Mouse (Mus musculus) heart, embryonic 11.5 days (tissue): ENCODE results near the gene Dlg1. TPM values are rescaled to one million over a fixed set of nuclear protein-coding genes. Genes with fewer than 3 reads are reported as not detected.

Experiments
- ATAC-seq: fragments of 200-750 bp; cut with Nextera tagmentation; replicated peaks from 2 replicates; pipeline ENCODE4 v1.8.0; 2017; ENCODE audit warnings: moderate library complexity; ENCODE audit not compliant: insufficient number of reproducible peaks, low FRiP score, low TSS enrichment
- H3K27ac ChIP-seq: fragments of 300-500 bp; sonication (generic); 2 replicates; pipeline ENCODE4 v1.5.1; 2014; ENCODE audit warnings: mild to moderate bottlenecking, low read depth, low read length
- H3K27me3 ChIP-seq: fragments of 300-500 bp; sonication (generic); 2 replicates; pipeline ENCODE4 v1.6.1; 2014; ENCODE audit warnings: mild to moderate bottlenecking, low read length, mixed read lengths; ENCODE audit not compliant: control insufficient read depth, insufficient read depth
- H3K36me3 ChIP-seq: fragments of 300-500 bp; sonication (generic); 2 replicates; pipeline ENCODE4 v1.6.1; 2014; ENCODE audit warnings: mild to moderate bottlenecking, low read length, moderate library complexity, mixed read lengths; ENCODE audit not compliant: control insufficient read depth, insufficient read depth
- H3K4me1 ChIP-seq: fragments of 300-500 bp; sonication (generic); 2 replicates; pipeline ENCODE4 v1.6.1; 2014; ENCODE audit warnings: low read length; ENCODE audit not compliant: control insufficient read depth, insufficient read depth
- H3K4me2 ChIP-seq: fragments of 300-500 bp; sonication (generic); 2 replicates; pipeline ENCODE4 v1.6.1; 2014; ENCODE audit warnings: mild to moderate bottlenecking, moderate library complexity
- H3K4me3 ChIP-seq: fragments of 300-500 bp; sonication (generic); 2 replicates; pipeline ENCODE4 v1.5.1; 2014; ENCODE audit warnings: low read depth, low read length
- H3K9ac ChIP-seq: fragments of 300-500 bp; sonication (generic); 2 replicates; pipeline ENCODE4 v1.6.1; 2014; ENCODE audit warnings: mild to moderate bottlenecking, low read depth, low read length, moderate library complexity
- H3K9me3 ChIP-seq: fragments of 300-500 bp; sonication (generic); replicated peaks from 2 replicates; pipeline ENCODE4 v1.6.1; 2016; ENCODE audit warnings: low read length; ENCODE audit not compliant: control insufficient read depth
- WGBS: fragments of 180-500 bp; shearing (Covaris S2); extraction: QIAGEN DNeasy Blood & Tissue Kit; methylation state at CpG from one replicate; pipeline ENCODE4 v1.1.7; 2014; ENCODE audit not compliant: insufficient replicate concordance; 5-methylcytosine and 5-hydroxymethylcytosine counted together
- polyA plus RNA-seq: library from polyadenylated mRNA; unstranded; fragments of >200 nt; fragmentation: Nextera tagmentation; extraction: Ambion mirVana; gene quantifications from 2 replicates; pipeline ENCODE4 v1.2.1, GENCODE M21; 2014

The Dlg1 gene
- polyA plus RNA-seq, 1 experiment from 2014 or later: 25.4 TPM

GRCm38 (mm10) chr16:31863920-31864319, 200.7 kb downstream of the Dlg1 start:
- H3K4me3 ChIP-seq: no peak overlapping the region
- H3K27ac ChIP-seq: no peak overlapping the region
- H3K9me3 ChIP-seq: no peaks in the 10 kb centered on the region
- H3K4me1 ChIP-seq: 0 out of 2 replicates have a peak, but pooled peaks cover 5% of the 10 kb centered on the region
- ATAC-seq: no peak
- H3K36me3 ChIP-seq: peaks cover 11% of the 10 kb centered on the region
- no peak overlapping the region for H3K9ac ChIP-seq
- H3K27me3 ChIP-seq: no peaks in the 10 kb centered on the region
- H3K4me2 ChIP-seq: no peak overlapping the region
- WGBS: 91% methylated on average over 5 of the region's 5 CpGs

GRCm38 (mm10) chr16:31865242-31865641, 202.0 kb downstream of the Dlg1 start:
- ATAC-seq: no peak
- 0 out of 2 replicates have a peak, but pooled peaks cover 5% of the 10 kb centered on the region for H3K4me1 ChIP-seq
- H3K4me3 ChIP-seq: no peak overlapping the region
- H3K27me3 ChIP-seq: no peaks in the 10 kb centered on the region
- H3K9ac ChIP-seq: no peak overlapping the region
- 90% methylated on average over 3 of the region's 3 CpGs for WGBS
- H3K27ac ChIP-seq: no peak overlapping the region
- H3K36me3 ChIP-seq: peaks cover 6% of the 10 kb centered on the region
- no peak overlapping the region for H3K4me2 ChIP-seq
- no peaks in the 10 kb centered on the region for H3K9me3 ChIP-seq

- ATAC-seq: no peak
- Histone ChIP-seq H3K4me3 (no peak overlapping the region), H3K9me3 (no peaks in the 10 kb centered on the region), H3K27me3 (no peaks in the 10 kb centered on the region), H3K4me2 (no peak overlapping the region), H3K27ac (no peak overlapping the region), H3K36me3 (no peaks in the 10 kb centered on the region), H3K9ac (no peak overlapping the region), H3K4me1 (0 out of 2 replicates have a peak, but pooled peaks cover 5% of the 10 kb centered on the region)
- WGBS: 88% methylated on average over 3 of the region's 3 CpGs
Measured at GRCm38 (mm10) chr16:31866911-31867310, 203.7 kb downstream of the Dlg1 start.

DNA sequence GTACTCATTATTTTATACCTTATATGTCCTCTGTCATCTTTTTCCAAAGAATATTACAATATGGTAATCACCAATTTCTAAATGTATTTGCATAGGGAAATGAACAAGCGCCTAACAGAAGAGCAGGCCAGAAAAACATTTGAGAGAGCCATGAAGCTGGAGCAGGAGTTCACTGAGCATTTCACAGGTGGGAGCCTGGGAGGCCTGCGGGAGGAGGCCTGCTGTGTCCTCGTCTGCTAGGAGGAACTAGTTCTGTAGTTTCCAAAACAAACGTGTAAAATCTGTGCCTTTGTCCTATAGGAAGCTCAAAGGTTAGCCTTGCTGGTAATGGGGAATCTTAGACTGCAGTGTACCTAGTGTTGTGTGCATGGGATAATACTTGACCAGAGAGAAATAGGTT, 204.5 kb downstream of the Dlg1 start:
- H3K9me3 ChIP-seq: no peaks in the 10 kb centered on the region
- 0 out of 2 replicates have a peak, but pooled peaks cover 5% of the 10 kb centered on the region for H3K4me1 ChIP-seq
- no peak overlapping the region for H3K4me3 ChIP-seq
- WGBS: 75% methylated on average over 4 of the region's 4 CpGs
- no peaks in the 10 kb centered on the region for H3K36me3 ChIP-seq
- H3K9ac ChIP-seq: no peak overlapping the region
- no peak for ATAC-seq
- H3K4me2 ChIP-seq: no peak overlapping the region
- H3K27ac ChIP-seq: peak overlapping the region; percentile 41
- no peaks in the 10 kb centered on the region for H3K27me3 ChIP-seq

DNA sequence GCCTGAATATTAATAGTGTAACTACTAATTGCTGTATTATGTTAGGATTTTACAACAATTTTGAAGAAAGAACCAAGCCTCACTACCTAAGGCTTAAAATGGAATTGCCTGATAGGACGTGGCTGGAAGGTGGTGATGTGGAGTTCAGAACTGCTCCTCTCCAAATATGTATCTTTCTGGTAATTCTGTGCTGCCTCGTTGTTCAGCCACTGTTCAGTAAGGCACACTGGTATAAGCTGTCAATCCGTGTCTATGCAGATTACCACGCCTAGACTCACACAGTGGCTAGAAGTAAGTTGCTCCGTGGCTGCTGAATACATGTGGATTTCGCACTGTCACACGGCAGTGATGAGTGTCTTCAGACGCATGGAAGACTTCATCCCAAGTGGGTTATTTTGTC, 210.5 kb downstream of the Dlg1 start:
- Histone ChIP-seq H3K27me3 (no peaks in the 10 kb centered on the region), H3K27ac (no peak overlapping the region), H3K9me3 (no peaks in the 10 kb centered on the region), H3K9ac (no peak overlapping the region), H3K4me3 (no peak overlapping the region), H3K4me1 (peaks cover 8% of the 10 kb centered on the region; the same call in 1 of the 2 replicates), H3K36me3 (no peaks in the 10 kb centered on the region), H3K4me2 (no peak overlapping the region)
- 91% methylated on average over 8 of the region's 8 CpGs for WGBS
- ATAC-seq: no peak

GRCm38 (mm10) chr16:31875391-31875790, 212.1 kb downstream of the Dlg1 start:
- Histone ChIP-seq H3K9me3 (no peaks in the 10 kb centered on the region), H3K36me3 (no peaks in the 10 kb centered on the region), H3K27me3 (no peaks in the 10 kb centered on the region), H3K4me2 (no peak overlapping the region), H3K4me3 (no peak overlapping the region), H3K4me1 (peaks cover 11% of the 10 kb centered on the region), H3K9ac (no peak overlapping the region), H3K27ac (no peak overlapping the region)
- ATAC-seq: no peak
- whole genome bisulfite sequencing: 88% methylated on average over 4 of the region's 4 CpGs

DNA sequence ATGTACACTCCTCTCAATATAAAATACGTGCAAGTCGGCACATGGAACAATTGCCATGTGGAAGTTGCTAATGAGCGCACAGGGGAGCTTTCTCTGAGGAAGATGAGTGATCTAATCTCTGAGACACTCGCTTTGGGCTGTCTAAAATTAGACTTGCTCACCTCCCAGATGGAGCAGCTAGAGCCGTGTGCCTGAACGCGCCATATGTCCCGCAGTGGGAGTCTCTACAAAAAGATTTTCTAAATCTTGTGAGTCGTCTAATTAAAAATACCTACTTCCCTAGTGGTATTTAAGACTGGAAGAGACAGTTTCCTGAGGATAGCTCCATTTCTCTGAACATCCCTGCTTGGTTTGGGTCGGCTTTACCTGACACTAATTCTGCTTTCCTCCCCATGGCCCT, 213.1 kb downstream of the Dlg1 start:
- Histone ChIP-seq H3K4me1 (peaks cover 13% of the 10 kb centered on the region), H3K9ac (no peak overlapping the region), H3K4me2 (no peak overlapping the region), H3K27me3 (no peaks in the 10 kb centered on the region), H3K4me3 (no peak overlapping the region), H3K27ac (no peak overlapping the region), H3K9me3 (no peaks in the 10 kb centered on the region), H3K36me3 (no peaks in the 10 kb centered on the region)
- 60% methylated on average over 10 of the region's 10 CpGs for WGBS
- ATAC-seq: no peak

DNA sequence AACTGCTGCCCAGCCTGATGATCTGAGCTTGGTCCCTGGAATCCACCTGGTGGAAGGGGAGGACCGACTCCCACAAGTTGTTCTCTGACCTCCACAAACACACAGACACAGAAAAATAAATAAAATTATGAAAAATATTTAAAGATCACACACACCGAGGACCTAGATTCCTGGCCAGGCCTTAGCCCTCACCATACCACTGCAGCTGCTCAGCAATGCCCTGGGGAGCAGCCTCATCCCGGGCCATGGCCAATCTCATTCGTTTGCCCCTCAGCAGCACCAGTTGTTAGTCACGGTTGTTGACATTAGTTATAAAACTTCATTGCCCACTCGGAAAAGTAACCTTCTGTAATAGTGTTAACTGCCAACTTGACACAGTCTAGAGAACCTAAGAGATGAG, 214.8 kb downstream of the Dlg1 start:
- ATAC-seq: no peak
- H3K9ac ChIP-seq: no peak overlapping the region
- peaks cover 20% of the 10 kb centered on the region for H3K4me1 ChIP-seq
- 76% methylated on average over 6 of the region's 6 CpGs for WGBS
- H3K4me2 ChIP-seq: no peak overlapping the region
- H3K27me3 ChIP-seq: 0 out of 2 replicates have a peak, but pooled peaks cover 1% of the 10 kb centered on the region
- H3K9me3 ChIP-seq: no peaks in the 10 kb centered on the region
- no peak overlapping the region for H3K4me3 ChIP-seq
- no peaks in the 10 kb centered on the region for H3K36me3 ChIP-seq
- H3K27ac ChIP-seq: no peak overlapping the region

DNA sequence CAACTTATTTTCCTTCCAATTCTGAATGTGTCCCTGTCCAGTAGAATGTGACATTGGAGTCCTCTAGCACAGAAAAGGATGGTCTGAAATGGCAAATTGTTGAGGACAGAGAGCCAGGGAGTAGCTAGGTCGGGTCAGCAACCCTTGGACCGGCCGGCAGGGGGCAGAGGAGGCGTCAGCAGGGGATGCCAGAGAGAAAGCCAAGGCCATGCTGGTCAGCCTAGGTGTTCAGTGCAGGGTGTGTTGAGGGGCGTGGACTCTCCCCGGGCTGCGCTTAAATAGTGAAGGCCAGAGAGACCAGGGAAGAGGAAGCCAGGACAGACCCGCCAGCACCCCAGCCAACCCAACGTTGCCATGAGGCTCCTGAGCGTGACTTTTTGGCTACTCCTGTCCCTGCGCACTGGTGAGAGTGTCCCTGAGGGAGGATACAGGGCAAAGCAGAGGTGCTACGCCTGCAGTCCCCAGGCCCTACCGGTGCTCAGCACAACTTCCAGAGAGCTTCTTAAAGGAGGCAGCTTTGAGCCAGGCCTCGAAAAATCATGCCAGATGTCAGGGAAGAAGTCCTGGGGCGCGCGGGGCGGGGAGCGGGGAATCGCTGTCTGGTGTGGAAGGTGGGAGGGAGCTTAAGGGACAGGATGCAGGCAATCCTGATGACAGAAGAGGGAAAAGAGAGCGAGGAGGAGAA, 215.5 kb downstream of the Dlg1 start, which contains the start of gene Meltf:
Gene Meltf, plus strand, starts transcription at position 238 of the 685 bp plus-strand sequence.
- Histone ChIP-seq H3K27me3 (0 out of 2 replicates have a peak, but pooled peaks cover 5% of the 10 kb centered on the region), H3K4me1 (peaks cover 25% of the 10 kb centered on the region), H3K27ac (no peak within 1 kb of the TSS), H3K9me3 (no peaks in the 10 kb centered on the region), H3K4me3 (no peak within 1 kb of the TSS), H3K4me2 (peak within 1 kb of the TSS; percentile 33), H3K9ac (no peak within 1 kb of the TSS), H3K36me3 (no peaks in the 10 kb centered on the region)
- peak; percentile 37; the same call in 1 of the 2 replicates for ATAC-seq
- WGBS: 24% methylated on average over 21 of the region's 21 CpGs
